Mouse (Mus musculus) hindbrain, embryonic 15.5 days (tissue): ENCODE results near the gene Hpd. TPM values are rescaled to one million over a fixed set of nuclear protein-coding genes. Genes with fewer than 3 reads are reported as not detected.
"Not testable (repeated sequence)": the region's sequence is repeated elsewhere in the genome, so short reads cannot be mapped to it uniquely, and the experiment has no call there.

Experiments
- ATAC-seq: fragments of 200-750 bp; cut with Nextera tagmentation; 2 replicates; pipeline ENCODE4 v1.8.0; 2017; ENCODE audit warnings: low read depth, moderate number of reproducible peaks, moderate TSS enrichment; ENCODE audit not compliant: low FRiP score
- H3K27ac ChIP-seq: fragments of 300-500 bp; sonication (generic); replicated peaks from 2 replicates; pipeline ENCODE4 v1.5.1; 2015; ENCODE audit warnings: mild to moderate bottlenecking, inconsistent platforms
- H3K27me3 ChIP-seq: fragments of 300-500 bp; sonication (generic); 2 replicates; pipeline ENCODE4 v1.6.1; 2015; ENCODE audit warnings: control low read depth, inconsistent platforms
- H3K36me3 ChIP-seq: fragments of 300-500 bp; sonication (generic); 2 replicates; pipeline ENCODE4 v1.6.1; 2015; ENCODE audit warnings: control low read depth, inconsistent platforms
- H3K4me1 ChIP-seq: fragments of 300-500 bp; sonication (generic); replicated peaks from 2 replicates; pipeline ENCODE4 v1.6.1; 2015; ENCODE audit warnings: control low read depth, inconsistent platforms
- H3K4me2 ChIP-seq: fragments of 300-500 bp; sonication (generic); 2 replicates; pipeline ENCODE4 v1.6.1; 2015; ENCODE audit warnings: moderate library complexity, mild to moderate bottlenecking, inconsistent platforms
- H3K4me3 ChIP-seq: fragments of 300-500 bp; sonication (generic); 2 replicates; pipeline ENCODE4 v1.5.1; 2015; ENCODE audit warnings: mild to moderate bottlenecking, inconsistent platforms
- H3K9ac ChIP-seq: fragments of 300-500 bp; sonication (generic); 2 replicates; pipeline ENCODE4 v1.6.1; 2015; ENCODE audit warnings: inconsistent platforms
- H3K9me3 ChIP-seq: fragments of 300-500 bp; sonication (generic); 2 replicates; pipeline ENCODE4 v1.6.1; 2016; ENCODE audit warnings: control low read depth, inconsistent platforms
- WGBS: fragments of 180-500 bp; shearing (Covaris S2); methylation state at CpG from one replicate; pipeline ENCODE4 v1.1.7; 2015; 5-methylcytosine and 5-hydroxymethylcytosine counted together
- polyA plus RNA-seq: library from polyadenylated mRNA; unstranded; fragments of >200 nt; fragmentation: Nextera tagmentation; extraction: Ambion mirVana; gene quantifications from 2 replicates; pipeline ENCODE4 v1.2.1, GENCODE M21; 2015

Gene Hpd
- not detected in 2 replicates for polyA plus RNA-seq

DNA sequence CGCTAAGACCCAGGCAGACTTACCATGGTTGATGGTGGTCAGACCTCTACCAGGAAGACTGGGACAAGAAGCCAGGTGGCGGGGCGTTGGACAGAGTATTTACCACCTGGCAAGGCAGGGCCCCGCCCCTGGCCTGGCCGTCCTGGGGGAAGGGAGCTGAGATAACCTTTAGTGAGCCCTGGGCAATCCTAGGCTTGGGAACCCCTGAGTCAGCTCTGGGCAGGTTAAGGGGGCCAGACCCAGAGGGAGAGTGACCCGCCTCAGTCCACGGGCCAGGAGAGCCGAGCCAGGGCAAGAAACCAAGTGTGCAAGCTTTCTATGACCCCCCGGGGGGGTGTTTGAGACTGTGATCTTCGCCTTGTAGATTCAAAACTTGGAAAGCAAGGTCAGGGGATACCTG lies at the start of gene Hpd:
Gene Hpd (minus strand): TSS at position 77 of the 400 bp plus-strand sequence.
- no peak within 1 kb of the TSS for H3K4me3 ChIP-seq
- WGBS, result 90% methylated on average over 10 of the region's 10 CpGs
- no peaks in the 10 kb centered on the region for H3K36me3 ChIP-seq
- no peak within 1 kb of the TSS for H3K9ac ChIP-seq
- 0 out of 2 replicates have a peak, but pooled peaks cover 3% of the 10 kb centered on the region for H3K4me1 ChIP-seq
- no peaks in the 10 kb centered on the region for H3K27me3 ChIP-seq
- H3K27ac ChIP-seq, result no peak within 1 kb of the TSS
- ATAC-seq, result no peak
- no peak within 1 kb of the TSS for H3K4me2 ChIP-seq
- H3K9me3 ChIP-seq, result no peaks in the 10 kb centered on the region

DNA sequence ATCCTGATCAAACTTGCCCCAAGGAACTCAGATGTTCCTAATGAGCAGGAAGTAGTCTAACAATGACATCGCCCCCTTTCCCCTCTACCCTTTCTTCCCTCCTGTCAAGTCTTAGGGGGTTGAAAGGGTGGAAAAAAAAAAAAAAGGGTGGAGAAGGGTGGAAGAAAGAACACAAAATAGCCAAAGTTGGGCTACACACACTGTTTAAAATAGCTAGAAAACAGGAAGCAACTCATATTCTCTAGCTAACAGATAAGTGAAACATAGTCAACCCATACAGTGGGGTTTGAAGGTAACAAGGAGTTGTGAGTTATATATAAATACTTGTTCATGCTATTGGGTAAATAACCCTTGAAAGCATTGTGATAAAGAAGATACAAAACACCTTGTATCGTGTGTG lies 49.7 kb upstream of the Hpd start:
- H3K27ac ChIP-seq, result no peak overlapping the region
- H3K4me1 ChIP-seq, result peaks cover 11% of the 10 kb centered on the region
- H3K27me3 ChIP-seq, result no peaks in the 10 kb centered on the region
- 97% methylated on average over 2 of the region's 2 CpGs for WGBS
- no peak for ATAC-seq
- no peak overlapping the region for H3K4me2 ChIP-seq
- no peak overlapping the region for H3K9ac ChIP-seq
- peaks cover 8% of the 10 kb centered on the region; the same call in 1 of the 2 replicates for H3K36me3 ChIP-seq
- H3K4me3 ChIP-seq, result no peak overlapping the region
- H3K9me3 ChIP-seq, result no peaks in the 10 kb centered on the region

GRCm38 (mm10) chr5:123229296-123229695 lies 46.8 kb upstream of the Hpd start:
- peak overlapping the region; percentile 90; the same call in 1 of the 2 replicates for H3K4me3 ChIP-seq
- H3K27me3 ChIP-seq, result no peaks in the 10 kb centered on the region
- peaks cover 11% of the 10 kb centered on the region for H3K4me1 ChIP-seq
- H3K9ac ChIP-seq, result no peak overlapping the region
- H3K9me3 ChIP-seq, result no peaks in the 10 kb centered on the region
- no peak overlapping the region for H3K27ac ChIP-seq
- 92% methylated on average over 6 of the region's 6 CpGs for WGBS
- peaks cover 5% of the 10 kb centered on the region; the same call in 1 of the 2 replicates for H3K36me3 ChIP-seq
- no peak for ATAC-seq
- peak overlapping the region; percentile 78 for H3K4me2 ChIP-seq

GRCm38 (mm10) chr5:123228524-123228922 lies 46.0 kb upstream of the Hpd start:
- Histone ChIP-seq H3K36me3 (peaks cover 5% of the 10 kb centered on the region; the same call in 1 of the 2 replicates), H3K27ac (no peak overlapping the region), H3K4me1 (peaks cover 11% of the 10 kb centered on the region), H3K9ac (peak overlapping the region; percentile 88), H3K27me3 (no peaks in the 10 kb centered on the region), H3K4me2 (peak overlapping the region; percentile 78), H3K4me3 (peak overlapping the region; percentile 90), H3K9me3 (no peaks in the 10 kb centered on the region)
- WGBS, result 8% methylated on average over 15 of the region's 15 CpGs
- ATAC-seq, result no peak

- H3K4me3 ChIP-seq, result peak overlapping the region; percentile 90
- 2% methylated on average over 42 of the region's 42 CpGs for WGBS
Measured at GRCm38 (mm10) chr5:123227762-123228523, 45.4 kb upstream of the Hpd start.

GRCm38 (mm10) chr5:123226851-123227250 lies 44.3 kb upstream of the Hpd start:
- Histone ChIP-seq H3K27me3 (no peaks in the 10 kb centered on the region), H3K9me3 (no peaks in the 10 kb centered on the region), H3K27ac (no peak overlapping the region), H3K4me3 (no peak overlapping the region), H3K4me2 (no peak overlapping the region), H3K36me3 (peaks cover 5% of the 10 kb centered on the region; the same call in 1 of the 2 replicates), H3K4me1 (peaks cover 11% of the 10 kb centered on the region), H3K9ac (no peak overlapping the region)
- WGBS, result 91% methylated on average over 7 of the region's 7 CpGs
- ATAC-seq, result no peak

More at GRCm38 (mm10) chr5:123227762-123228523, 45.4 kb upstream of the Hpd start:
- Histone ChIP-seq H3K27me3 (no peaks in the 10 kb centered on the region), H3K9ac (peak overlapping the region; percentile 88), H3K4me2 (peak overlapping the region; percentile 78), H3K27ac (no peak overlapping the region), H3K36me3 (peaks cover 5% of the 10 kb centered on the region; the same call in 1 of the 2 replicates), H3K9me3 (no peaks in the 10 kb centered on the region), H3K4me1 (peaks cover 11% of the 10 kb centered on the region)
- peak; percentile 88 for ATAC-seq

GRCm38 (mm10) chr5:123223861-123224260 lies 41.3 kb upstream of the Hpd start:
- not testable (repeated sequence) for H3K4me2 ChIP-seq, H3K4me3 ChIP-seq, ATAC-seq, H3K36me3 ChIP-seq, H3K4me1 ChIP-seq, H3K27ac ChIP-seq, H3K9ac ChIP-seq, H3K27me3 ChIP-seq, H3K9me3 ChIP-seq
- 59% methylated on average over 6 of the region's 6 CpGs for WGBS

- no peak overlapping the region for H3K27ac ChIP-seq
- H3K9ac ChIP-seq, result no peak overlapping the region
- ATAC-seq, result no peak
- H3K27me3 ChIP-seq, result no peaks in the 10 kb centered on the region
- no peaks in the 10 kb centered on the region for H3K36me3 ChIP-seq
- no peak overlapping the region for H3K4me3 ChIP-seq
- no peaks in the 10 kb centered on the region for H3K4me1 ChIP-seq
- no peaks in the 10 kb centered on the region for H3K9me3 ChIP-seq
- 85% methylated on average over 4 of the region's 4 CpGs for WGBS
- H3K4me2 ChIP-seq, result no peak overlapping the region
Measured at GRCm38 (mm10) chr5:123223051-123223410, 40.5 kb upstream of the Hpd start.

GRCm38 (mm10) chr5:123222346-123223050 lies 40.0 kb upstream of the Hpd start:
- H3K9ac ChIP-seq, H3K27ac ChIP-seq, H3K9me3 ChIP-seq, ATAC-seq, H3K27me3 ChIP-seq, H3K4me2 ChIP-seq, H3K4me1 ChIP-seq, H3K4me3 ChIP-seq, H3K36me3 ChIP-seq: not testable (repeated sequence)
- 76% methylated on average over 3 of the region's 5 CpGs for WGBS

DNA sequence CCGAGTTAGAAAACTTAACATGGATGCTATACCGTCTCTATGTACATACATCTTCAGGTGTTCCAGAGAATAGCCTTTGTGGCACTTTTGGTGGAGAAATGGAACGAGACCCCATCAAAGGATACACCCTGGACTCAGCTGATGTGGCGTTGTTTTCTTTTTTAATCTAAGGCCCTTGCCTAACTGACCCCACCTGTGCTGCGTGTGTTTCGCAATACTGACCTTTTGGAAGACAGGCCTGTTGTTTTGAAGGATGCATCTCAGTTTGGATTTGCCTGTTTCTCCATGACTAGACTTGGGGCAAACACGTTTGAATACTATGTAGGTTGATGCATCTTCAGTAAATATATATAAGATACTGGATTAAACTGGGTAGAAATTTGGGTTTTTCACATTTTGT lies 21.1 kb upstream of the Hpd start:
- not testable (repeated sequence) for H3K36me3 ChIP-seq, ATAC-seq, H3K27me3 ChIP-seq, H3K4me1 ChIP-seq, H3K27ac ChIP-seq, H3K9me3 ChIP-seq, H3K9ac ChIP-seq, H3K4me2 ChIP-seq, H3K4me3 ChIP-seq
- 89% methylated on average over 7 of the region's 7 CpGs for WGBS

DNA sequence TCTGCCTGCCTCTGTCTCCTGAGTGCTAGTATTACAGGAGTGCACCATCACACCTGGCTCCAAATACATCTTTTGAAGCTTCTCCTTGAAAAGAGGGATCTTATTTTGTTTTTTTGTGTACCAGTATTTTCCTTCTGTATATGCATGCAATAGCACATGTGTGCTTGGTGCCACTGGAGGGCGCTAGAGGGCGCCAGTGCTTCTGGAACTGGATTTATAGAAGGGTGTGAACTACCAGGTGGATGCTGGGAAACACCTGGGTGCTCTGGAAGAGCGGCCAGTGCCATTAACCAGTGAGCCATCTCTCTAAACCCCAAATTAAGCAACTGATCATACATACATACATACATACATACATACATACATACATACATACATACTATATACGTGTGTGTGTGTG lies 20.2 kb upstream of the Hpd start:
- H3K4me2 ChIP-seq, H3K9me3 ChIP-seq, H3K27me3 ChIP-seq, H3K9ac ChIP-seq, ATAC-seq, H3K4me1 ChIP-seq, H3K4me3 ChIP-seq, H3K27ac ChIP-seq, H3K36me3 ChIP-seq: not testable (repeated sequence)
- WGBS, result 50% methylated on average over 4 of the region's 4 CpGs

GRCm38 (mm10) chr5:123201987-123202386 lies 19.5 kb upstream of the Hpd start:
- Histone ChIP-seq H3K4me3 (no peak overlapping the region), H3K27ac (no peak overlapping the region), H3K4me2 (no peak overlapping the region), H3K27me3 (no peaks in the 10 kb centered on the region), H3K36me3 (no peaks in the 10 kb centered on the region), H3K9ac (no peak overlapping the region), H3K9me3 (no peaks in the 10 kb centered on the region), H3K4me1 (no peaks in the 10 kb centered on the region)
- ATAC-seq, result no peak
- WGBS, result 83% methylated on average over 5 of the region's 5 CpGs
